Mouse (Mus musculus) neural tube, embryonic 11.5 days (tissue): ENCODE data around the gene Far2. TPM values are rescaled to one million over a fixed set of nuclear protein-coding genes. Genes with fewer than 3 reads are reported as not detected.
A peak's percentile ranks its signal among the peaks of the same experiment; 100 is the strongest.

Experiments
- ATAC-seq: fragments of 200-750 bp; cut with Nextera tagmentation; 2 replicates; pipeline ENCODE4 v1.8.0; 2017; ENCODE audit warnings: moderate number of reproducible peaks, mild to moderate bottlenecking, moderate TSS enrichment, moderate library complexity; ENCODE audit not compliant: insufficient read depth, low FRiP score, low TSS enrichment
- DNase-seq: peaks from one replicate; pipeline ENCODE4 v3.0.0-alpha.2; 2015; ENCODE audit warnings: low spot score
- H3K27ac ChIP-seq: fragments of 300-500 bp; sonication (generic); 2 replicates; pipeline ENCODE4 v1.5.1; 2014; ENCODE audit warnings: low read depth, mild to moderate bottlenecking, low read length
- H3K27me3 ChIP-seq: fragments of 300-500 bp; sonication (generic); 2 replicates; pipeline ENCODE4 v1.6.1; 2014; ENCODE audit warnings: mild to moderate bottlenecking, low read length, mixed read lengths; ENCODE audit not compliant: control insufficient read depth, insufficient read depth
- H3K36me3 ChIP-seq: fragments of 300-500 bp; sonication (generic); 2 replicates; pipeline ENCODE4 v1.6.1; 2014; ENCODE audit warnings: mild to moderate bottlenecking, low read length, moderate library complexity, mixed read lengths; ENCODE audit not compliant: control insufficient read depth, insufficient read depth
- H3K4me1 ChIP-seq: fragments of 300-500 bp; sonication (generic); 2 replicates; pipeline ENCODE4 v1.6.1; 2014; ENCODE audit warnings: low read length, mixed read lengths; ENCODE audit not compliant: control insufficient read depth, insufficient read depth
- H3K4me2 ChIP-seq: fragments of 300-500 bp; sonication (generic); 2 replicates; pipeline ENCODE4 v1.6.1; 2014; ENCODE audit warnings: low read depth, mild to moderate bottlenecking, moderate library complexity
- H3K4me3 ChIP-seq: fragments of 300-500 bp; sonication (generic); 2 replicates; pipeline ENCODE4 v1.5.1; 2014; ENCODE audit warnings: low read depth, low read length
- H3K9ac ChIP-seq: fragments of 300-500 bp; sonication (generic); 2 replicates; pipeline ENCODE4 v1.6.1; 2014; ENCODE audit warnings: mild to moderate bottlenecking, low read length
- H3K9me3 ChIP-seq: fragments of 300-500 bp; sonication (generic); 2 replicates; pipeline ENCODE4 v1.6.1; 2016; ENCODE audit warnings: low read length; ENCODE audit not compliant: control insufficient read depth
- WGBS: fragments of 180-500 bp; shearing (Covaris S2); extraction: QIAGEN DNeasy Blood & Tissue Kit; methylation state at CpG from one replicate; pipeline ENCODE4 v1.1.7; 2014; 5-methylcytosine and 5-hydroxymethylcytosine counted together
- polyA plus RNA-seq: library from polyadenylated mRNA; unstranded; fragments of >200 nt; fragmentation: Nextera tagmentation; extraction: Ambion mirVana; gene quantifications from 2 replicates; pipeline ENCODE4 v1.2.1, GENCODE M21; 2014

Far2 gene
- polyA plus RNA-seq, 1 experiment from 2014 or later: 2.4 TPM

- H3K4me1 ChIP-seq: no peaks in the 10 kb centered on the region
- no peaks in the 10 kb centered on the region for H3K9me3 ChIP-seq
- H3K4me2 ChIP-seq: no peak overlapping the region
- H3K9ac ChIP-seq: no peak overlapping the region
- WGBS: 94% methylated on average over 6 of the region's 6 CpGs
- H3K27ac ChIP-seq: no peak overlapping the region
- H3K4me3 ChIP-seq: no peak overlapping the region
- no peak for DNase-seq
- ATAC-seq: no peak
- H3K36me3 ChIP-seq: peaks cover 5% of the 10 kb centered on the region
- no peaks in the 10 kb centered on the region for H3K27me3 ChIP-seq
These were observed 147.1 kb downstream of the Far2 start for GRCm38 (mm10) chr6:148193972-148194701.

- Histone ChIP-seq H3K27ac (no peak overlapping the region), H3K4me1 (no peaks in the 10 kb centered on the region), H3K9me3 (no peaks in the 10 kb centered on the region), H3K36me3 (peaks cover 3% of the 10 kb centered on the region), H3K9ac (no peak overlapping the region), H3K27me3 (no peaks in the 10 kb centered on the region), H3K4me3 (no peak overlapping the region), H3K4me2 (no peak overlapping the region)
- 91% methylated on average over 2 of the region's 2 CpGs for WGBS
- ATAC-seq (no peak), DNase-seq (no peak)
These were observed 152.1 kb downstream of the Far2 start for GRCm38 (mm10) chr6:148199177-148199576.

- Histone ChIP-seq H3K27ac (no peak overlapping the region), H3K27me3 (no peaks in the 10 kb centered on the region), H3K4me2 (no peak overlapping the region), H3K36me3 (peaks cover 3% of the 10 kb centered on the region; the same call in 1 of the 2 replicates), H3K9me3 (no peaks in the 10 kb centered on the region), H3K4me3 (no peak overlapping the region), H3K4me1 (no peaks in the 10 kb centered on the region), H3K9ac (no peak overlapping the region)
- WGBS: 97% methylated on average over 3 of the region's 3 CpGs
- DNase-seq (no peak), ATAC-seq (no peak)
These were observed 152.7 kb downstream of the Far2 start for GRCm38 (mm10) chr6:148199729-148200128.

GRCm38 (mm10) chr6:148205134-148205533 is 158.1 kb downstream of the Far2 start:
- DNase-seq: no peak
- Histone ChIP-seq H3K9me3 (no peaks in the 10 kb centered on the region), H3K9ac (no peak overlapping the region), H3K36me3 (no peaks in the 10 kb centered on the region; the same call in 1 of the 2 replicates), H3K4me1 (no peaks in the 10 kb centered on the region), H3K27ac (no peak overlapping the region), H3K4me3 (no peak overlapping the region), H3K4me2 (no peak overlapping the region), H3K27me3 (no peaks in the 10 kb centered on the region)
- 95% methylated on average over 1 of the region's 1 CpGs for WGBS
- no peak for ATAC-seq

- no peaks in the 10 kb centered on the region for H3K4me1 ChIP-seq
- DNase-seq (no peak), ATAC-seq (no peak)
- no peak overlapping the region for H3K4me2 ChIP-seq
- no peak overlapping the region for H3K4me3 ChIP-seq
- no peak overlapping the region for H3K9ac ChIP-seq
- H3K27ac ChIP-seq: no peak overlapping the region
- WGBS: 77% methylated on average over 1 of the region's 1 CpGs
- no peaks in the 10 kb centered on the region; the same call in 1 of the 2 replicates for H3K36me3 ChIP-seq
- no peaks in the 10 kb centered on the region for H3K27me3 ChIP-seq
- H3K9me3 ChIP-seq: no peaks in the 10 kb centered on the region
These were observed 160.5 kb downstream of the Far2 start for GRCm38 (mm10) chr6:148207522-148207921.

- ATAC-seq: peak; percentile 71
- H3K9ac ChIP-seq: peak overlapping the region; percentile 99
- H3K4me2 ChIP-seq: peak overlapping the region; percentile 75
- no peaks in the 10 kb centered on the region for H3K36me3 ChIP-seq
- H3K4me1 ChIP-seq: 0 out of 2 replicates have a peak, but pooled peaks cover 2% of the 10 kb centered on the region
- DNase-seq: no peak
- H3K27ac ChIP-seq: peak overlapping the region; percentile 81
- H3K9me3 ChIP-seq: no peaks in the 10 kb centered on the region
- H3K27me3 ChIP-seq: no peaks in the 10 kb centered on the region
- H3K4me3 ChIP-seq: peak overlapping the region; percentile 96
- under 1% methylated on average over 51 of the region's 51 CpGs for WGBS
These were observed 164.4 kb downstream of the Far2 start for GRCm38 (mm10) chr6:148211391-148211876.

GRCm38 (mm10) chr6:148211897-148212680 is 165.0 kb downstream of the Far2 start, which contains the start of gene Ergic2:
Ergic2 (minus strand) TSS chr6:148212374.
- no peaks in the 10 kb centered on the region for H3K27me3 ChIP-seq
- H3K4me1 ChIP-seq: 0 out of 2 replicates have a peak, but pooled peaks cover 2% of the 10 kb centered on the region
- ATAC-seq (peak; percentile 99), DNase-seq (peak; percentile 98)
- peak within 1 kb of the TSS; percentile 99 for H3K9ac ChIP-seq
- H3K4me2 ChIP-seq: peak within 1 kb of the TSS; percentile 75
- peak within 1 kb of the TSS; percentile 96 for H3K4me3 ChIP-seq
- H3K27ac ChIP-seq: peak within 1 kb of the TSS; percentile 81
- no peaks in the 10 kb centered on the region for H3K36me3 ChIP-seq
- under 1% methylated on average over 61 of the region's 61 CpGs for whole genome bisulfite sequencing
- no peaks in the 10 kb centered on the region for H3K9me3 ChIP-seq

- Histone ChIP-seq H3K9me3 (no peaks in the 10 kb centered on the region), H3K4me1 (0 out of 2 replicates have a peak, but pooled peaks cover 2% of the 10 kb centered on the region), H3K36me3 (no peaks in the 10 kb centered on the region), H3K4me2 (no peak overlapping the region), H3K9ac (no peak overlapping the region), H3K27me3 (no peaks in the 10 kb centered on the region), H3K27ac (no peak overlapping the region), H3K4me3 (no peak overlapping the region)
- ATAC-seq: no peak
- 16% methylated on average over 5 of the region's 5 CpGs for WGBS
- peak; percentile 58 for DNase-seq
These were observed 167.7 kb downstream of the Far2 start for GRCm38 (mm10) chr6:148214765-148215164.
